In genomic region chr8:88290326-88291304, GRCm38 (mm10) we compare ENCODE assay signal across 13 mouse cellular contexts. TPM values are rescaled to one million over a fixed set of nuclear protein-coding genes. Genes with fewer than 3 reads are reported as not detected.
A peak's percentile ranks its signal among the peaks of the same experiment; 100 is the strongest.
DNase-seq lines count a peak whose midpoint lies in the region; ATAC-seq lines count a peak whose summit lies in the region.
"Had no signal": no experiment of that assay in that cellular context is flagged by ENCODE, and none has a peak within 500 bp of the region (broad histone marks: within the 10 kb centered on the region; RNA-seq: fewer than 3 reads in every experiment).

No protein-coding gene starts in this region.

- H3K4me1 ChIP-seq in heart, embryonic 11.5 days (ENCODE audit: control insufficient read depth, insufficient read depth, low read length), result peaks cover 14% of the 10 kb centered on the region
- peaks cover 57% of the 10 kb centered on the region for H3K4me1 ChIP-seq in liver, embryonic 16.5 days (ENCODE audit: control insufficient read depth, low read depth, low read length)
- no peaks in the 10 kb centered on the region for H3K4me1 ChIP-seq in neural tube, embryonic 15.5 days

- no peak overlapping the region for H3K27ac ChIP-seq in heart, embryonic 11.5 days (ENCODE audit: low read depth, low read length)
- H3K27ac ChIP-seq in liver, embryonic 16.5 days (ENCODE audit: low read length), result peak overlapping the region; percentile 44; the same call in 1 of the 2 replicates
- no peak overlapping the region for H3K27ac ChIP-seq in neural tube, embryonic 15.5 days (replicated peaks)

- H3K9ac ChIP-seq in heart, embryonic 11.5 days (ENCODE audit: low read depth, low read length), result no peak overlapping the region
- H3K9ac ChIP-seq in liver, embryonic 16.5 days (ENCODE audit: low read depth, low read length), result no peak overlapping the region
- H3K9ac ChIP-seq in neural tube, embryonic 15.5 days (replicated peaks), result no peak overlapping the region
- H3K9ac ChIP-seq: heart, embryonic 12.5 days had no signal

- H3K4me2 ChIP-seq in heart, embryonic 11.5 days, result no peak overlapping the region
- no peak overlapping the region for H3K4me2 ChIP-seq in liver, embryonic 16.5 days (ENCODE audit: low read depth, low read length)
- H3K4me2 ChIP-seq in neural tube, embryonic 15.5 days, result no peak overlapping the region
- H3K4me2 ChIP-seq: heart, embryonic 12.5 days had no signal

- ATAC-seq in heart, embryonic 11.5 days (replicated peaks; ENCODE audit: insufficient number of reproducible peaks, low FRiP score, low TSS enrichment), result no peak
- ATAC-seq in liver, embryonic 16.5 days (ENCODE audit: low read depth), result no peak
- ATAC-seq in neural tube, embryonic 15.5 days (ENCODE audit: low FRiP score), result no peak
- ATAC-seq: lung, postnatal 0 days had no signal

- no peak overlapping the region for H3K4me3 ChIP-seq in heart, embryonic 11.5 days (ENCODE audit: low read depth, low read length)
- H3K4me3 ChIP-seq in liver, embryonic 16.5 days (ENCODE audit: low read depth, low read length), result no peak overlapping the region
- H3K4me3 ChIP-seq in neural tube, embryonic 15.5 days (replicated peaks), result no peak overlapping the region
- H3K4me3 ChIP-seq: heart, embryonic 12.5 days had no signal

- H3K36me3 ChIP-seq in heart, embryonic 11.5 days (ENCODE audit: control insufficient read depth, insufficient read depth, low read length), result no peaks in the 10 kb centered on the region
- H3K36me3 ChIP-seq in liver, embryonic 16.5 days (ENCODE audit: control insufficient read depth, insufficient read depth), result no peaks in the 10 kb centered on the region; the same call in 1 of the 2 replicates
- no peaks in the 10 kb centered on the region for H3K36me3 ChIP-seq in neural tube, embryonic 15.5 days
- H3K36me3 ChIP-seq: heart, embryonic 12.5 days had no signal

- H3K9me3 ChIP-seq in heart, embryonic 11.5 days (replicated peaks; ENCODE audit: control insufficient read depth, low read length), result no peaks in the 10 kb centered on the region
- no peaks in the 10 kb centered on the region for H3K9me3 ChIP-seq in liver, embryonic 16.5 days (replicated peaks; ENCODE audit: control insufficient read depth, low read length)
- no peaks in the 10 kb centered on the region for H3K9me3 ChIP-seq in neural tube, embryonic 15.5 days (replicated peaks)
- H3K9me3 ChIP-seq: heart, embryonic 12.5 days had no signal

- 74% methylated on average over 13 of the region's 13 CpGs for WGBS in heart, embryonic 11.5 days (ENCODE audit: insufficient replicate concordance)
- 59% methylated on average over 13 of the region's 13 CpGs for WGBS in liver, embryonic 16.5 days (ENCODE audit: insufficient replicate concordance)
- 83% methylated on average over 13 of the region's 13 CpGs for WGBS in neural tube, embryonic 15.5 days

- DNase-seq in heart, adult 11 months, result peak; percentile 93
- DNase-seq in T-cell, adult 2 months (ENCODE audit: low spot score), result peak; percentile 69
- peak; percentile 58 to 63 for DNase-seq in thymus, postnatal 10 days (ENCODE audit: low spot score in 2 of 2)
- DNase-seq in right cerebral cortex, postnatal 4 days, result no peak
- no peak for DNase-seq in adrenal gland, postnatal 36 days
- DNase-seq: cerebellum, postnatal 36 days; left cerebral cortex, postnatal 4 days; midbrain, embryonic 14.5 days had no signal

- peaks cover 7% of the 10 kb centered on the region for H3K27me3 ChIP-seq in heart, embryonic 11.5 days (ENCODE audit: control insufficient read depth, insufficient read depth, low read length)
- H3K27me3 ChIP-seq in liver, embryonic 16.5 days (ENCODE audit: control insufficient read depth, insufficient read depth, low read depth, low read length), result no peaks in the 10 kb centered on the region
- H3K27me3 ChIP-seq in neural tube, embryonic 15.5 days (replicated peaks), result no peaks in the 10 kb centered on the region

RNA-seq across cellular contexts. Expression of gene Adcy7, which starts 18.4 kb away (rescaled TPM):
- 2.4 and 2.9 TPM in 2 replicates for polyA plus RNA-seq in heart, embryonic 11.5 days (2014; fragmentation: Nextera tagmentation; extraction: Ambion mirVana)
- polyA plus RNA-seq in liver, embryonic 16.5 days (2015; fragmentation: Nextera tagmentation; extraction: Ambion mirVana), result 18.5 and 19.8 TPM in 2 replicates
- polyA plus RNA-seq in neural tube, embryonic 15.5 days (2015; fragmentation: Nextera tagmentation; extraction: Ambion mirVana), result 6.0 and 10.7 TPM in 2 replicates
- 10 to 100 TPM in 1 of 2 experiments, 1 to 10 TPM in 1; 5.7 to 11.5 TPM for total RNA-seq in adrenal gland, postnatal 36 days (2021)

Comparison
In these comparisons a context has a peak if more than half of its experiments do, and no peak if none do; other contexts are left out.
1. DNase-seq: peak in heart, adult 11 months (single experiment), T-cell, adult 2 months (single experiment) and thymus, postnatal 10 days (2 of 2); none in right cerebral cortex, postnatal 4 days (single experiment) and adrenal gland, postnatal 36 days (0 of 2).